Mouse (Mus musculus) adrenal gland, adult (tissue): Measurements from ENCODE around the gene Rcc2.

Experiments
- DNase-seq, 2 experiments: peaks; one replicate each; pipeline ENCODE4 v3.0.0; 2022 to 2023; ENCODE audit warnings: low spot score in 1 of 2; ENCODE audit not compliant: inconsistent age in 2 of 2

Rcc2 gene

GRCm38 (mm10) chr4:140700269-140701018 is at the start of gene Rcc2:
Gene Rcc2, plus strand, starts transcription at chr4:140700541.
- DNase-seq: peak; percentile 35 to 59

GRCm38 (mm10) chr4:140653835-140654583 is 46.3 kb upstream of the Rcc2 start:
- no peak for DNase-seq

DNA sequence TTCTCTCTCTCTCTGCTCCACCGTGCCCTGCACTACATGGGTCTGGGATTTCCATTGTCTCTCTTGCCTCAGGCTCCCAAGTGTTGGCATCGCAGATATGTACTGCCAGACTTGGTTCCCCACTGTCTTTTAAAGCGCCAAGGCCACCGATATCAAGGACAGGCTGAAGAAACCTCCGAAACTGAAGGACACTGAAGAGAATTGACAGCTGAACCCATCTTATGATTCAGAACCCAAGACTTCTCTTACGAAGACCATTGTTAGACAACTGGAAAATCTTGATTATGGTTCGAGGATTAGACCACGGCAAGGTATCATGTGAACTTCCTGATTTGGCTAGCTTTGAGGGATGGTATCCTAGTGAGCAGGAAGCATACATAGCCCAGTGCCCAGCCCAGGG is 45.5 kb upstream of the Rcc2 start:
- no peak for DNase-seq

DNA sequence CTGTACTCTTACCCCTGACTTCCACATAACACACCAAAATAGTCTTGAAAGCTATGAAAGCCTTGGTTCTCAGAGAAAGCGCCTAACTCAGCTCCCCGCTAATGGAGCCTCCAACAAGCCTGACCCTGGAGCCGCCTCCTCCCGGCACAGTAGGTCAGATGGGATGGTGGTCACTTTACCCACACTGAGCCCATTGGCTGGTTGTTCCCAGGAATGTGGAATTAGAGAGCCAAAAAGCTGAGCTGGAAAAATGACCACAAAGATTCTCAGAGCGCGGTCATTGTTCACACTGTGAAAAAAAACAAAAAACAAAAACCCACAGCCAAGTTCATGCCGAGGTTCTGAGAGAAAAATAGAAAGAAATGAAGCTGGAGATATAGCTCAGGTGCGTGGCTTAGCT is 43.8 kb upstream of the Rcc2 start:
- DNase-seq: no peak

DNA sequence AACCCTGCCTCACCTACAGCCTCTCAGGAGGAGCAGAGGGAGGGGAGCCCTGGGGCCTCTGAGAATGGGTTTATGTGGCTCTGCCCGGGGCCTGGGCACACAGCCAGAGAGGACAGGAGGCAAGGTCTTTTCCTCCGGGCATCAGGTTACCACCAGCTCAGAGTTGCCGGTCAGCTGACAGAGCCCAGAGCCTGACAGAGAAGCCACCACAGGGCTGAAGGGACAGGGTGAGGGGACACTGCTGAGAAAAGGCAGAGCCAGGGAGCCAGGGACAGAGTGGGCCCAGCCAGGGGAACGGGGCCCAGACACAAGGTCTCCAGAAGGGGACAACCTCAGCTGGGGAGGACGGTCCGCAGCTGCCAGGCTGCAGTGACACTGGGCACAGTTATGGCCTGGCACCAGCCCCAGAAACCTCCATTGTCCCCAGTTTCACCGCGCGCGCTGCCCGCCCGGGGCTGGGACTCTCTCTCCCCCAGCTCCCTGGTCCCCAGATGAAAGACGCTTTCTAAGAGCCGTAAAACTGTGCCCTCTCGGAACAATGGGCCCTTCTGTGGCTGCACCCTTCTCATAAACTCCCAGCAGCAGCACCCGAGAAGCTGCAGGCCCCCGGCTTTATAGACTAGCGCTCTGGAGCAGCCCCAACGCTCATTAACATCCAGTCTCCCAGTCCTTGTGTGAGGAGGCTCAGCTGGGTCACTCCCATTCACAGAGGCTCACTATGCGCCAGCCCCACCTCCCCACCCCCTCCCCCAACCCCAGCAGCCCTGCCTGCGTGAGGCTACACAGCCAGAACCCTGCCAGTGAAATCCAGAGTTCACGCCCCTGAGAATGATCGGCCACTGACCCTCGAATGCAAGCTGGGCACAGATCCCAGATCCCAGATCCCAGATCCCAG is 42.4 kb upstream of the Rcc2 start:
- peak; percentile 85 to 93 for DNase-seq

- DNase-seq: no peak
These were observed 38.8 kb upstream of the Rcc2 start for GRCm38 (mm10) chr4:140661406-140662022.

GRCm38 (mm10) chr4:140662453-140662852 is 37.9 kb upstream of the Rcc2 start:
- DNase-seq: peak in 1 of 2 experiments; percentile 54

DNA sequence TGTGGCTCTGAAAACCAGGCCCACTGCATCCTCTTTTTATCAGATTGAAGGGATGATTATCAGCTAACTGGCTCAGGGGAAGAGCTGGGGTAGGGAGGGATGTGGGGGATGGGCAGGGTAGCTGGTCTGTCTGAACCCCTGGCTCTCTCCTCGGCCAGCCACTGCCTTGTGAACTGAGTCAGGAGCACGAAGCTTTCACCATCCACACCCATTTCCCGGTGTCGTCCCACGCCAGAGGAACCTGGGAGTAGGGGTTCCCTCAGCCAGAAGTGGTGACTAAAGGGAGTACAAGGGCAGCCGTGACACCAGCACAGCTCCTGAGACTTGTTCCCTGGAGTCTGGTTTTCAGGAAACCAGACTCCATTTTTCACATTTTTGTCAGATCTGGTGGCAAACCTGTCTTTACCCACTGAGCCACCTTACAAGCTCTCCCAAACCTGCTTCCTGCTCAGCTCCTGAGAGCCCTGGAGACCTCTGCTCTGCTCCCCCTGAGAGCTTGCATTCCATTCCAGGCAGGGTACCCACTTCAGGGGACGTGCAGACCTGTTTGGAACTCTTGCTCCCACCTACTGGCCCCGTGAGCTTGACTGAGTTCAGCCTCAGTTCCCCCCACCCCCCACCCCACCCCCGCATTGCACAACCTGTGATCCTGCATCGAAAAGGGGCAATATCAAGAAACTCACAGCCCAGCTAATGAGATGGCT is 37.3 kb upstream of the Rcc2 start:
- DNase-seq: peak in 1 of 2 experiments; percentile 58

DNA sequence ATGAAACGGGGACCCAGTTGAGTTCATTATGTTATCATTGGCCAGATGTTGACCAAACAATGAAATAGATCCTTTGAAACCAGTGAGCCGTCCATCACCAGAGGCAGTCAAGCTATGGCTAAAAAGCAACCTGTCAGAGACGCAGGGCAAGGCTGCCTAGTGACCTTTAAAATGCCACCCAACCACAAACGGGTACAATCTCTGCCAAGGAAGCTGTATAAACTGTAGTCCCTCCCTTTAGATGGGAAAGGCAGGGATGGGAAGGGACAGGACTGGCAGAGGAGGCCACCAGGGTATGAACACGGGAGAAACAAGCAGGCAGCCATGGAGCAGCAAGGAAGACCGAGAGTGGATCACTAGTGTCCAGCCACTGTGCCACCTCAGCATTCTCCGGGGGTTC is 35.3 kb upstream of the Rcc2 start:
- peak; percentile 42 to 61 for DNase-seq

DNA sequence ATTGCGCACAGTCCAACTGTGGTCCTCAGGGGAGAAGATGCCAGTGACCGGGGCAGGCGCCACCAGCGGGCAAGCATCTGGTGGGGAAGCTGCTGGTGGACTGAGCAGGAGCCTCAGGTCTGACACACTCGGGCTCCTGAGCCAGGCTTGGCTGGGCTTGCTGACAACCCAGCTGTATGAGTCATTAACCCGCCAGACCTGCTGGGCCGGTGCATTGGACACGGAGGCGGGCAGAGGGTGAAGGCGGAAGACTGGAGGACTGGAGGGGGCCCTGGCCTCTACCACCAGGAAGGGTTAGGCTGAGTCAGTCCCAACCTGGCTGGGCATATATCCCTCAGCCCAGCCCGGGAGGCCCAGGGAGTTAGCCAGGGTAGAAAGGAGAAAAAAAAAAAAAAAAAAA is 34.6 kb upstream of the Rcc2 start, which contains the start of gene Arhgef10l:
TSS of gene Arhgef10l (minus strand) at position 253 of the 400 bp plus-strand sequence.
- peak; percentile 83 to 85 for DNase-seq

DNA sequence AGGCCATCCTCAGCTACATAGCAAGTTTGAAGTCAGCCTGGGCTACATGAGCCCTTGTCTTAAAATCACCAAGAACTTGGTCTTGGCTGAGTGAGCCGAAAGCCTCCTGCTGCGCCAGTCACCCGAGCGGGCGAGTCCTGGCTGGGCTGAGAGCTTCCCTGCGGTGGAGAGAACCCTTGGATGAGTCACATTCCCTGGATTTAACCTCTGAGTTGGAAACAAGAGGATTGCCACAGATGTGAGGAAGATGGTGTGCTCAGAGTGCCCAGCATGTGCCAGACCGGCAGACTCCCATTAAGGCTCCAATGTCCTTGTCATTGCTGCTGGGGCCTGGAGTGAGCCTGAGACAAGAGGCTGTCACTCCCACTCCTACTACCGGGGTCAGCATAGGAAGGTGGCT is 32.5 kb upstream of the Rcc2 start:
- no peak for DNase-seq

GRCm38 (mm10) chr4:140673527-140674264 is 26.6 kb upstream of the Rcc2 start:
- no peak for DNase-seq

GRCm38 (mm10) chr4:140674345-140674926 is 25.9 kb upstream of the Rcc2 start:
- peak; percentile 84 to 93 for DNase-seq

GRCm38 (mm10) chr4:140679038-140679437 is 21.3 kb upstream of the Rcc2 start:
- DNase-seq: peak in 1 of 2 experiments; percentile 59

- DNase-seq: peak; percentile 72 to 93
These were observed 20.5 kb upstream of the Rcc2 start for GRCm38 (mm10) chr4:140679723-140680380.

- DNase-seq: no peak
These were observed 19.5 kb upstream of the Rcc2 start for GRCm38 (mm10) chr4:140680731-140681397.

DNA sequence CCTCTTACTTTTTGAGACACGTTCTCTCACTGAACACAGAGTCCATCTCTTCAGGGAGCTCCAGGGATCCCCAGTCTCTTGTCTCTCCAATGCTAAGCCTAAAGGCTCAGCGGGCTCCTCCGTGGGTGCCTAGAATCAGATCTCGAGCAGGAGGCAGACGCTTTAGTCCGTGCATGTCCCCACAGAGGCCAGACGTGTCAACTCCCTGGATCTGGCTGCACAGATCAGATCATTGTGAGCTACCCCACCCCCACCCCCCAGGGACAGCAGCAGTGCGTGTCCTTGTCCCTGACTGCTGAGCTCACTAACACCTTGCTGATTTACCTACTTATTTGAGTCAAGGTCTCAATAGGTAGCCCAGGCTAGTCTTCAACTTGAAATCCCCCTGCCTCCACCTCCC is 16.7 kb upstream of the Rcc2 start:
- no peak for DNase-seq
